Mouse (Mus musculus): ENCODE measurements around the gene Hist1h4c. TPM values are rescaled to one million over a fixed set of nuclear protein-coding genes. Genes with fewer than 3 reads are reported as not detected.

The Hist1h4c gene
- total and polyA plus RNA-seq, 3 experiments, result 4.1 to 2,008 TPM; not detected in 1

GRCm38 (mm10) chr13:23716261-23717042 is 18.2 kb upstream of the Hist1h4c start:
- H3K27ac ChIP-seq (ENCODE audit: control insufficient read depth, low read depth, low read length), result no peak overlapping the region
- peak; percentile 14; the same call in 1 of the 2 replicates for TF ChIP-seq TBP (IDR thresholded peaks at IDR 0.05; ENCODE audit: low read depth, low read length)
- no peak for TF ChIP-seq MEF2A (IDR thresholded peaks at IDR 0.05; ENCODE audit: extremely low read depth, insufficient replicate concordance, low read depth, low read length, poor library complexity, severe bottlenecking)
- no peak for TF ChIP-seq KAT2A (conservative IDR thresholded peaks at IDR 0.05; ENCODE audit: low read depth, low read length)
- TF ChIP-seq EP300 (IDR thresholded peaks at IDR 0.05; ENCODE audit: low read depth in 1 of 2, low read length in 2 of 2), result peak in 1 of 2 experiments; percentile 24; a peak in 3 of 4 replicates
- TF ChIP-seq GATA1 (IDR thresholded peaks at IDR 0.05; ENCODE audit: low read depth, low read length), result 0 out of 2 replicates have a peak, but pooled peaks have one; percentile 46
- H3K27me3 ChIP-seq (ENCODE audit: control insufficient read depth in 1 of 2, insufficient read depth in 2 of 2, low read length in 2 of 2), result no peaks in the 10 kb centered on the region
- peaks cover 10 to 21% of the 10 kb centered on the region in 2 experiments for H3K4me1 ChIP-seq (ENCODE audit: control insufficient read depth in 1 of 2, insufficient read depth in 2 of 2, low read length in 2 of 2)
- no peak overlapping the region for H3K9ac ChIP-seq (ENCODE audit: control insufficient read depth, low read depth, low read length, poor library complexity, severe bottlenecking)
- peak; percentile 62 for DNase-seq (ENCODE audit: low read depth, low spot score)
- no peak overlapping the region for H3K4me3 ChIP-seq (ENCODE audit: control insufficient read depth in 1 of 2, insufficient read depth in 1 of 2, low read depth in 2 of 2, low read length in 2 of 2)
- peaks cover 0 to 33% of the 10 kb centered on the region in 2 experiments; a peak in 2 of 4 replicates for H3K36me3 ChIP-seq (ENCODE audit: control insufficient read depth in 1 of 2, insufficient read depth in 2 of 2, low read length in 2 of 2)
- no peaks in the 10 kb centered on the region for H3K9me3 ChIP-seq (replicated peaks; ENCODE audit: insufficient read depth, low read length)
- H3K79me2 ChIP-seq (ENCODE audit: control insufficient read depth, insufficient read depth, low read length, poor library complexity), result no peaks in the 10 kb centered on the region

- Histone ChIP-seq H3K79me2 (ENCODE audit: control insufficient read depth, insufficient read depth, low read length, poor library complexity) (no peaks in the 10 kb centered on the region), H3K4me1 (ENCODE audit: control insufficient read depth in 1 of 2, insufficient read depth in 2 of 2, low read length in 2 of 2) (peaks cover 2 to 16% of the 10 kb centered on the region in 2 experiments), H3K9ac (ENCODE audit: control insufficient read depth, low read depth, low read length, poor library complexity, severe bottlenecking) (no peak within 1 kb of the TSS), H3K36me3 (ENCODE audit: control insufficient read depth in 1 of 2, insufficient read depth in 2 of 2, low read length in 2 of 2) (peaks cover 0 to 13% of the 10 kb centered on the region in 2 experiments; a peak in 2 of 4 replicates), H3K9me3 (replicated peaks; ENCODE audit: insufficient read depth, low read length) (no peaks in the 10 kb centered on the region), H3K27ac (ENCODE audit: control insufficient read depth, low read depth, low read length) (no peak within 1 kb of the TSS), H3K4me3 (ENCODE audit: control insufficient read depth in 1 of 2, insufficient read depth in 1 of 2, low read depth in 2 of 2, low read length in 2 of 2) (no peak within 1 kb of the TSS), H3K27me3 (ENCODE audit: control insufficient read depth in 1 of 2, insufficient read depth in 2 of 2, low read length in 2 of 2) (no peaks in the 10 kb centered on the region)
- no peak for DNase-seq (ENCODE audit: low read depth, low spot score)
- TF ChIP-seq TCF12 (IDR thresholded peaks at IDR 0.05; ENCODE audit: low read depth, low read length) (no peak), RAD21 (IDR thresholded peaks at IDR 0.05; ENCODE audit: low read depth, low read length) (no peak), SMC3 (IDR thresholded peaks at IDR 0.05; ENCODE audit: low read depth, low read length) (no peak), CHD1 (IDR thresholded peaks at IDR 0.05; ENCODE audit: low read depth, low read length) (no peak), POLR2A (IDR thresholded peaks at IDR 0.05; ENCODE audit: control insufficient read depth in 1 of 2, insufficient read depth in 1 of 2, low read depth in 1 of 2, low read length in 2 of 2, poor library complexity in 1 of 2) (no peak), NELFE (IDR thresholded peaks at IDR 0.05; ENCODE audit: low read depth, low read length) (no peak), ZMIZ1 (IDR thresholded peaks at IDR 0.05; ENCODE audit: low read depth, low read length) (no peak), USF2 (IDR thresholded peaks at IDR 0.05; ENCODE audit: borderline replicate concordance in 1 of 2, insufficient read depth in 1 of 2, low read depth in 1 of 2, low read length in 2 of 2) (no peak), GATA1 (IDR thresholded peaks at IDR 0.05; ENCODE audit: low read depth, low read length) (no peak), NRF1 (IDR thresholded peaks at IDR 0.05; ENCODE audit: insufficient read depth, low read depth, low read length, poor library complexity, severe bottlenecking) (no peak), ELF1 (IDR thresholded peaks at IDR 0.05; ENCODE audit: low read depth, low read length) (no peak), UBTF (IDR thresholded peaks at IDR 0.05; ENCODE audit: borderline replicate concordance, insufficient read depth, low read depth, low read length) (no peak), RCOR1 (IDR thresholded peaks at IDR 0.05; ENCODE audit: low read depth, low read length) (no peak), POLR2AphosphoS5 (IDR thresholded peaks at IDR 0.05; ENCODE audit: borderline replicate concordance, low read depth, low read length) (no peak), MXI1 (IDR thresholded peaks at IDR 0.05; ENCODE audit: low read depth, low read length) (no peak), MYC (IDR thresholded peaks at IDR 0.05; ENCODE audit: low read depth, low read length) (no peak), ZNF384 (IDR thresholded peaks at IDR 0.05; ENCODE audit: low read depth, low read length) (no peak), ZKSCAN1 (IDR thresholded peaks at IDR 0.05; ENCODE audit: low read depth, low read length) (no peak), MAZ (IDR thresholded peaks at IDR 0.05; ENCODE audit: low read depth, low read length) (no peak)
Measured at GRCm38 (mm10) chr13:23710374-23711089, 12.3 kb upstream of the Hist1h4c start, which contains the start of gene Hfe. Hfe (minus strand) TSS chr13:23710854.

Measured in MEL (cell line).